Comparison of ENCODE assay signal across 32 mouse cellular contexts in the genomic region with DNA sequence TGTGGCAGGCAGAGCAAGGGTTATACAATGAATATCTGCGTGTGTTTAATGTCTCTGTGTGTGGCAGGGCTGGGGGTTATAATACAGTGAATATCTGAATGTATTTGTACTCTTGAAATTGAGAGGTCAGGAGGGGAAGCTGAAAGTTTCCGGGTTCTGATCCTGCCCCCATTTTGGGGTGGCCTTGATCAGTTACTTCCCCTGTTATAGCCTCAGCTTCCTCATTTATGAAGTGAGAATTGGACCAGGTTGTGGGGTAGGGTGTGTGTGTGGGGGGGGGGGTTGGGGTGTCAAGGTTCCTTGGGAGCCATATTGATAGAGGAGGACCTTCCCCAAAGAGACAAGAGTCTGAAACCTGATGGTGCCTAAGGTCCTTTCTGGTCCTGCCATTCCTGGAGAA.
DNase-seq lines count a peak whose midpoint lies in the region; ATAC-seq and TF ChIP-seq lines count a peak whose summit lies in the region.
"Had no signal": no experiment of that assay in that cellular context is flagged by ENCODE, and none has a peak within 500 bp of the region (broad histone marks: within the 10 kb centered on the region; RNA-seq: fewer than 3 reads in every experiment).

No protein-coding gene starts in this region.

- DNase-seq in lung, postnatal 36 days, result peak; percentile 30
- DNase-seq in lung, adult 2 months, result no peak
- DNase-seq in heart, adult 11 months, result no peak
- DNase-seq in cerebellum, adult 11-12 months, result no peak
- DNase-seq: adrenal gland, adult 8-10 months; cerebellum, adult 11 months; cerebellum, adult 9-11 months; forebrain, postnatal 0 days; gastrocnemius, postnatal 10 days; kidney, adult 9 months; kidney, postnatal 25 days; left cerebral cortex, postnatal 4 days; liver, embryonic 13.5 days; lung, embryonic 14.5 days; lung, postnatal 14 days; retina, postnatal 1 day; right cerebral cortex, postnatal 14 days; spleen, adult 18-20 months; thymus, adult 18-20 months; thymus, postnatal 36 days had no signal

- no peak for TF ChIP-seq CTCF in lung, adult 2 months (IDR thresholded peaks at IDR 0.05; ENCODE audit: insufficient read depth, low read length)

- no peaks in the 10 kb centered on the region for H3K4me1 ChIP-seq in lung, adult 2 months (ENCODE audit: control insufficient read depth, insufficient read depth, low read length)
- no peaks in the 10 kb centered on the region for H3K4me1 ChIP-seq in kidney, embryonic 16.5 days (ENCODE audit: insufficient read depth, low read length)
- H3K4me1 ChIP-seq: embryonic facial prominence, embryonic 10.5 days; embryonic facial prominence, embryonic 15.5 days; forebrain, embryonic 12.5 days; heart, embryonic 10.5 days; heart, embryonic 15.5 days; hindbrain, embryonic 13.5 days; liver, embryonic 13.5 days; midbrain, embryonic 13.5 days had no signal

- no peaks in the 10 kb centered on the region for H3K9me3 ChIP-seq in kidney, embryonic 16.5 days (ENCODE audit: low read length)
- H3K9me3 ChIP-seq: embryonic facial prominence, embryonic 10.5 days; embryonic facial prominence, embryonic 15.5 days; forebrain, embryonic 12.5 days; heart, embryonic 10.5 days; heart, embryonic 15.5 days; hindbrain, embryonic 13.5 days; liver, embryonic 13.5 days; midbrain, embryonic 13.5 days had no signal

- 79% methylated on average over 2 of the region's 2 CpGs for WGBS in lung, adult 2 months
- WGBS in kidney, embryonic 16.5 days, result 89% methylated on average over 2 of the region's 2 CpGs

- H3K27me3 ChIP-seq in kidney, embryonic 16.5 days (ENCODE audit: insufficient read depth, low read length), result no peaks in the 10 kb centered on the region
- H3K27me3 ChIP-seq: embryonic facial prominence, embryonic 15.5 days; forebrain, embryonic 12.5 days; heart, embryonic 15.5 days; hindbrain, embryonic 13.5 days; liver, embryonic 13.5 days; midbrain, embryonic 13.5 days had no signal

- no peak overlapping the region for H3K9ac ChIP-seq in kidney, embryonic 16.5 days (replicated peaks; ENCODE audit: low read length)
- H3K9ac ChIP-seq: embryonic facial prominence, embryonic 15.5 days; forebrain, embryonic 12.5 days; forebrain, postnatal 0 days; heart, embryonic 15.5 days; hindbrain, embryonic 13.5 days; liver, embryonic 13.5 days; lung, embryonic 14.5 days; midbrain, embryonic 13.5 days had no signal

- ATAC-seq in granulocyte monocyte progenitor cell, adult 5-6 weeks (replicated peaks; ENCODE audit: poor library complexity, severe bottlenecking), result peak; percentile 69
- peak; percentile 59; the same call in 1 of the 2 replicates for ATAC-seq in monocyte, adult 5-6 weeks (replicated peaks; ENCODE audit: insufficient number of reproducible peaks, low FRiP score, low TSS enrichment, poor library complexity, severe bottlenecking)
- no peak for ATAC-seq in kidney, embryonic 16.5 days (ENCODE audit: low FRiP score, low TSS enrichment)
- ATAC-seq: forebrain, postnatal 0 days; intestine, postnatal 0 days; midbrain, embryonic 13.5 days had no signal

- no peak overlapping the region for H3K4me2 ChIP-seq in kidney, embryonic 16.5 days (replicated peaks; ENCODE audit: low read depth, low read length)
- H3K4me2 ChIP-seq: embryonic facial prominence, embryonic 15.5 days; forebrain, embryonic 12.5 days; heart, embryonic 15.5 days; hindbrain, embryonic 13.5 days; liver, embryonic 13.5 days; lung, embryonic 14.5 days; midbrain, embryonic 13.5 days had no signal

- no peaks in the 10 kb centered on the region for H3K36me3 ChIP-seq in kidney, embryonic 16.5 days (ENCODE audit: insufficient read depth, low read length)
- H3K36me3 ChIP-seq: embryonic facial prominence, embryonic 15.5 days; heart, embryonic 15.5 days; liver, embryonic 13.5 days; midbrain, embryonic 13.5 days had no signal

- H3K27ac ChIP-seq in kidney, embryonic 16.5 days (ENCODE audit: low read length), result no peak overlapping the region
- H3K27ac ChIP-seq: embryonic facial prominence, embryonic 10.5 days; embryonic facial prominence, embryonic 15.5 days; forebrain, embryonic 12.5 days; heart, embryonic 10.5 days; heart, embryonic 15.5 days; hindbrain, embryonic 13.5 days; liver, embryonic 13.5 days; midbrain, embryonic 13.5 days; stomach, postnatal 0 days had no signal

- no peak for TF ChIP-seq POLR2A in lung, adult 2 months (IDR thresholded peaks at IDR 0.05; ENCODE audit: borderline replicate concordance, extremely low read depth, low read depth, low read length)

- no peak overlapping the region for H3K4me3 ChIP-seq in lung, adult 2 months (replicated peaks; ENCODE audit: extremely low read depth, low read depth, low read length)
- H3K4me3 ChIP-seq in kidney, embryonic 16.5 days (ENCODE audit: low read length), result no peak overlapping the region
- H3K4me3 ChIP-seq: embryonic facial prominence, embryonic 10.5 days; embryonic facial prominence, embryonic 15.5 days; forebrain, embryonic 12.5 days; heart, embryonic 10.5 days; heart, embryonic 15.5 days; hindbrain, embryonic 13.5 days; liver, embryonic 13.5 days; midbrain, embryonic 13.5 days had no signal
